Mouse (Mus musculus): Measurements from ENCODE around the gene Lcn4. TPM values are rescaled to one million over a fixed set of nuclear protein-coding genes. Genes with fewer than 3 reads are reported as not detected.
"Not testable (repeated sequence)": the region's sequence is repeated elsewhere in the genome, so short reads cannot be mapped to it uniquely, and the experiment has no call there.

Lcn4 gene
- not detected in 2 replicates for polyA plus RNA-seq (2015; fragmentation: Nextera tagmentation; extraction: Ambion mirVana)

DNA sequence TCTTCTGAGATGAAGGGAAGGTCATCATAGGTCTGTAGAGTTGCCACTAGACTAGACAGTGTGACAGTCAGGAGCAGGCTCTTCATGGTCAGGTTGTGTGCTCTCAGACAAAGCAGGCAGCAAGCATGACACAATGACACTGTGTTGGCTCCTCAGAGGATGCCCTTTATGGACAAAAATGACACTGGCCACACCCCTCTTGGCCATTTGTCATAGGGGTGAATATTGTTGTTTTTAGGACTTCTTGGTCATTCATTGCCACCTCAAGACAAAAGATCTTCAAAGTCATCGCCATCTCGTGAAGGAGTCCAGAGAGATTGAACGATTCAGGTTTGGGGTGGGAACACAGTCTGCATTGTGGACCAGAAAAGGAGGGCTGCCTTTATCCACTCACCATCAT lies at the start of gene Lcn4:
Gene Lcn4 (minus strand): TSS at position 101 of the 400 bp plus-strand sequence.
- Histone ChIP-seq H3K36me3 (ENCODE audit: control insufficient read depth, insufficient read depth, low read length) (no peaks in the 10 kb centered on the region), H3K4me1 (ENCODE audit: control insufficient read depth, insufficient read depth, low read length) (no peaks in the 10 kb centered on the region), H3K4me2 (ENCODE audit: low read length) (no peak within 1 kb of the TSS), H3K27ac (ENCODE audit: low read length) (no peak within 1 kb of the TSS), H3K9me3 (replicated peaks; ENCODE audit: control insufficient read depth, low read length, poor library complexity, severe bottlenecking) (no peaks in the 10 kb centered on the region), H3K27me3 (ENCODE audit: control insufficient read depth, insufficient read depth, low read depth, low read length) (no peaks in the 10 kb centered on the region), H3K4me3 (ENCODE audit: low read depth, low read length) (no peak within 1 kb of the TSS), H3K9ac (ENCODE audit: low read depth, low read length) (no peak within 1 kb of the TSS)
- ATAC-seq, result no peak
- 94% methylated on average over 3 of the region's 3 CpGs for WGBS

DNA sequence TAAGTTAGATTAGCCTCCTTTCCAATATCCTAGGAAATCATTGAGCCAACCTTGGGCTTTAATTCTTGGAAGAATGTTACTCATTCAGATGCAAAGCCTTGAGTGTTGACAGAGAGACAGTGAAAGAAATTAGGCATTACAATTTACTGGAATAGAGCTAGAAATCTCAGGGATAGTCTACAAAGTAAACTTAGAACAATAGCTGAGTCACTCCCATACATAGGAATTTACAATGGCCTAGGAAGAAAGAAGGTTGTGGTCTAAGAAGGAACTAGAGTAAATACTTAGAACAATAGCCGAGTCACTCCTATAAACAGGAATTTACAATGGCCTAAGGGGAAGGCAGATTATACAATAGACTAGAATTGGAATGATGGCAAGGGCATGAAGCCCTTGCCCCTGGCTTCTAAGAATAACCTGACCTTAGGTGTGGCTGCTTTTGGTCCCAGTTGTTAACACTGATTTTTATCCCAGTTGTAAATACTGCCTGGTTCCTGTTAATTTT lies 15.1 kb upstream of the Lcn4 start:
- no peaks in the 10 kb centered on the region for H3K27me3 ChIP-seq (ENCODE audit: control insufficient read depth, insufficient read depth, low read depth, low read length)
- no peak overlapping the region for H3K9ac ChIP-seq (ENCODE audit: low read depth, low read length)
- H3K27ac ChIP-seq (ENCODE audit: low read length), result no peak overlapping the region
- ATAC-seq, result no peak
- H3K4me1 ChIP-seq (ENCODE audit: control insufficient read depth, insufficient read depth, low read length), result no peaks in the 10 kb centered on the region
- no peak overlapping the region for H3K4me3 ChIP-seq (ENCODE audit: low read depth, low read length)
- H3K36me3 ChIP-seq (ENCODE audit: control insufficient read depth, insufficient read depth, low read length), result no peaks in the 10 kb centered on the region
- no peaks in the 10 kb centered on the region for H3K9me3 ChIP-seq (replicated peaks; ENCODE audit: control insufficient read depth, low read length, poor library complexity, severe bottlenecking)
- 93% methylated on average over 1 of the region's 1 CpGs for WGBS
- no peak overlapping the region for H3K4me2 ChIP-seq (ENCODE audit: low read length)

DNA sequence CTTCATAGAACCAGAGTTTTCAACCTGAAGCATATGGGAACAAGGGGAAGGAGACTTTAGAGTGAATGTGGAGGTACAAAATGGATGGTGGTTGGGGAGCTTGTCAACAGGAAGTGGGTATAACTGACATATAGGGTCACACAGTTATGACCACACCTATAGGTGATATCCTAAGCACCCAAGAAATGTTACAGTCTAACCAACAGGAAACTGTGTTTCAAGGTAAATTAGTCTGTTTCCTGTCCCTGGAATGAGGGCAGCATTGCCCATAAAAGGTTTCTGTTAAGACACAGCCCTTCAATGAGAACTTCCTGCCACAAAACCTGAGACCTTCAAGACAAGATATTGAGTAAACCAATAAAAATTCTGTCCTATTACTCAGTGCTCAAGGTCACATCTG lies 2.3 kb downstream of the Lcn4 start:
- H3K4me3 ChIP-seq (ENCODE audit: low read depth, low read length), result no peak overlapping the region

DNA sequence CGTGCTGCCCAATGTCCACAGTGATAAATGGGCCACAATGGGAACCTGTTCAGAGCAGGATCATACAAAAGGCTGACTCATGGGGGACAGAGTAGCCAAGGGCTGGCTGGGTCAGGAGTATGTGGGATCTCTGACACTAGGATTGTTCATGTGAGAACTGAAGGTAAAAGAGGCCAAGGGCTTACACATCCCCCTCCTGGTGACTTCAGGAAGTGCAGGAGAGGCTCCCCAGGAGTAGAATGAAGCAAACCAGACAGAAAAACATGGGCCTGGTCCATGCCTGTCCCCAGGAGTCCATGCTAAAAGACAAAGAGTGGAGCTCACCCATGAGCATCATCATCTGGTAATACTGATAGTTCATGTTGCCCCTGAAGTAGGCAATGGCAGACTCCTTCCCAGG lies 7.5 kb downstream of the Lcn4 start:
- H3K4me2 ChIP-seq (ENCODE audit: low read length); H3K27ac ChIP-seq (ENCODE audit: low read length); ATAC-seq; H3K36me3 ChIP-seq (ENCODE audit: control insufficient read depth, insufficient read depth, low read length); H3K4me1 ChIP-seq (ENCODE audit: control insufficient read depth, insufficient read depth, low read length); H3K9ac ChIP-seq (ENCODE audit: low read depth, low read length); H3K4me3 ChIP-seq (ENCODE audit: low read depth, low read length); H3K9me3 ChIP-seq (replicated peaks; ENCODE audit: control insufficient read depth, low read length, poor library complexity, severe bottlenecking); H3K27me3 ChIP-seq (ENCODE audit: control insufficient read depth, insufficient read depth, low read depth, low read length): not testable (repeated sequence)
- WGBS, result 75% methylated on average over 1 of the region's 1 CpGs

More for the DNA sequence above, 2.3 kb downstream of the Lcn4 start:
- H3K9ac ChIP-seq (ENCODE audit: low read depth, low read length), result no peak overlapping the region
- H3K9me3 ChIP-seq (replicated peaks; ENCODE audit: control insufficient read depth, low read length, poor library complexity, severe bottlenecking), result no peaks in the 10 kb centered on the region
- no peaks in the 10 kb centered on the region for H3K36me3 ChIP-seq (ENCODE audit: control insufficient read depth, insufficient read depth, low read length)
- H3K4me2 ChIP-seq (ENCODE audit: low read length), result no peak overlapping the region
- no peak overlapping the region for H3K27ac ChIP-seq (ENCODE audit: low read length)
- ATAC-seq, result no peak
- H3K27me3 ChIP-seq (ENCODE audit: control insufficient read depth, insufficient read depth, low read depth, low read length), result no peaks in the 10 kb centered on the region
- no peaks in the 10 kb centered on the region for H3K4me1 ChIP-seq (ENCODE audit: control insufficient read depth, insufficient read depth, low read length)

DNA sequence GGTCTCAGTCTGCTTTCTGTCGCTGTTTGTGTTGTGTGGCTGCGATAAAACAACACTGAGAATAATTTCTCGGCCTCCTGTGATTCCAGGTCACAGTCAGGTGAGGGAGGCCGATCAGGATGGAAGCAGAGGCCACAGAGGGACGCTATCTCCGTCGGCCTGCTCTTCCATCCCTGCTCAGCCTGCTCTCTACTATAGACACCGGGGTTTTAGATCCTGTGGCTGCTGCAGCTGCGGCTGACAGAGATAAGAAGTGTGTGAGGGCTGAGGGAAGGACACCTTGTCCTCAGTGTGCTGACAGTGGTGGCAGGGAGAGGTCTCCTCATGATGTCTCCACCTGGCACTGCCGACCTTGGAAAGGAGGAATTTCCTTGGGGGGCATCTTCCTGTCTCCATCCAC lies 8.0 kb downstream of the Lcn4 start:
- no peak for ATAC-seq
- H3K4me2 ChIP-seq (ENCODE audit: low read length), result no peak overlapping the region
- peaks cover 6% of the 10 kb centered on the region; the same call in 1 of the 2 replicates for H3K4me1 ChIP-seq (ENCODE audit: control insufficient read depth, insufficient read depth, low read length)
- H3K9ac ChIP-seq (ENCODE audit: low read depth, low read length), result no peak overlapping the region
- H3K9me3 ChIP-seq (replicated peaks; ENCODE audit: control insufficient read depth, low read length, poor library complexity, severe bottlenecking), result no peaks in the 10 kb centered on the region
- H3K27ac ChIP-seq (ENCODE audit: low read length), result no peak overlapping the region
- no peaks in the 10 kb centered on the region for H3K27me3 ChIP-seq (ENCODE audit: control insufficient read depth, insufficient read depth, low read depth, low read length)
- 86% methylated on average over 10 of the region's 10 CpGs for WGBS
- H3K36me3 ChIP-seq (ENCODE audit: control insufficient read depth, insufficient read depth, low read length), result no peaks in the 10 kb centered on the region
- no peak overlapping the region for H3K4me3 ChIP-seq (ENCODE audit: low read depth, low read length)

DNA sequence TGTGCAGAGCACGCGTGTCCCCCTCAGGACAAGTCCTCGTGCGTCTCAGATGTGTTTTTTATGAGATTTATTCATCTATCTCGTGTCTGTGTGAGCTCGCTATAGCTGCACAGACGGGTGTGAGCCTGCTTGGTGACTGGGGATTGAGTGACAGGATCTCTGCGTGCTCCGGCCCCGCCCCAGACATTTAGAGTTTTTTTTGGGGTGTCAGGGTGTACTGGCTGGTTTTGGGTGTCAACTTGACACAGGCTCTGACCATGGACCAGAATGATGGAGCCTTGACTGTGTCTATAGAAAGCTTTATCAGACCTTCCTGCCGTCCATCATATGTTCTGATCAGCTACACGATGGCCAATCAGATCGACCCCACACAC lies 8.6 kb downstream of the Lcn4 start:
- Histone ChIP-seq H3K4me2 (ENCODE audit: low read length) (no peak overlapping the region), H3K4me3 (ENCODE audit: low read depth, low read length) (no peak overlapping the region), H3K4me1 (ENCODE audit: control insufficient read depth, insufficient read depth, low read length) (peaks cover 6% of the 10 kb centered on the region; the same call in 1 of the 2 replicates), H3K36me3 (ENCODE audit: control insufficient read depth, insufficient read depth, low read length) (no peaks in the 10 kb centered on the region), H3K27me3 (ENCODE audit: control insufficient read depth, insufficient read depth, low read depth, low read length) (no peaks in the 10 kb centered on the region), H3K9me3 (replicated peaks; ENCODE audit: control insufficient read depth, low read length, poor library complexity, severe bottlenecking) (no peaks in the 10 kb centered on the region), H3K9ac (ENCODE audit: low read depth, low read length) (no peak overlapping the region), H3K27ac (ENCODE audit: low read length) (no peak overlapping the region)
- 79% methylated on average over 13 of the region's 13 CpGs for WGBS
- ATAC-seq, result no peak

DNA sequence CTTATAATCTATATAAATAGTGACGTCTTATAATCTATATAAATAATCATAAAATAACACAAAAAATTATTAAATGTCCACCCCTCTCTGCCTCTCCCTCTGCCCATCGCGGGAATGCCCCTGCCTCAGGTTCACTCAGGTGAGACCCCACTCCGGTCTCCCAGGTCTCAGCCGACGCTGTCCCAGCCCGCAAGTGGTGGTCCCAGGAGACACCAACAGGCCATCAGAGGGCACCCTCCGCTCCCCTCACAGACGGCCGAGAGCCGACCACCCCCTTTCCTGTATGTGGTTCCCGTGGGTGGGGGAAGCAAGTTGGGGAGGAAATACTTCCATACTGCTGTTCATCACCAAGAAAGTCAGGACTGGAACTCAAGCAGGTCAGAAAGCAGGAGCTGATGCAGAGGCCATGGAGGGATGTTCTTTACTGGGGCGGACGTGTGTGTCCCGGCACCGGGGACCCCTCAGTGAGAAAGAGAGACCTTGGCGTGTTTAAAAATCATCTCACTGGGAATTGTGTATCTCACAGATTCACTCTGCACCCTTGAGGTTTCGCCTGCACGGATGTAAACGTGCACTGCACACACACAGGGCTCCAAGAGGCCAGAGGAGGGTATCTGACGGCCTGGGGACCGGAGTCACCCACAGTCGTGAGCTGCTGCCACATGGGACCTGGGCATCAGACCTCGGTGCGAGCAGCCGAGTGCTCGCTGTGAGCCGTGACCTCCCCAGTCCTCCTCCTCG lies 9.1 kb downstream of the Lcn4 start:
- peak overlapping the region; percentile 66 for H3K9ac ChIP-seq (ENCODE audit: low read depth, low read length)
- 42% methylated on average over 29 of the region's 29 CpGs for whole genome bisulfite sequencing
- peak overlapping the region; percentile 47 for H3K4me3 ChIP-seq (ENCODE audit: low read depth, low read length)
- ATAC-seq, result peak; percentile 70; the same call in 1 of the 2 replicates
- no peak overlapping the region for H3K27ac ChIP-seq (ENCODE audit: low read length)
- H3K36me3 ChIP-seq (ENCODE audit: control insufficient read depth, insufficient read depth, low read length), result no peaks in the 10 kb centered on the region
- peak overlapping the region; percentile 75 for H3K4me2 ChIP-seq (ENCODE audit: low read length)
- peaks cover 6% of the 10 kb centered on the region; the same call in 1 of the 2 replicates for H3K4me1 ChIP-seq (ENCODE audit: control insufficient read depth, insufficient read depth, low read length)
- no peaks in the 10 kb centered on the region for H3K27me3 ChIP-seq (ENCODE audit: control insufficient read depth, insufficient read depth, low read depth, low read length)
- no peaks in the 10 kb centered on the region for H3K9me3 ChIP-seq (replicated peaks; ENCODE audit: control insufficient read depth, low read length, poor library complexity, severe bottlenecking)

DNA sequence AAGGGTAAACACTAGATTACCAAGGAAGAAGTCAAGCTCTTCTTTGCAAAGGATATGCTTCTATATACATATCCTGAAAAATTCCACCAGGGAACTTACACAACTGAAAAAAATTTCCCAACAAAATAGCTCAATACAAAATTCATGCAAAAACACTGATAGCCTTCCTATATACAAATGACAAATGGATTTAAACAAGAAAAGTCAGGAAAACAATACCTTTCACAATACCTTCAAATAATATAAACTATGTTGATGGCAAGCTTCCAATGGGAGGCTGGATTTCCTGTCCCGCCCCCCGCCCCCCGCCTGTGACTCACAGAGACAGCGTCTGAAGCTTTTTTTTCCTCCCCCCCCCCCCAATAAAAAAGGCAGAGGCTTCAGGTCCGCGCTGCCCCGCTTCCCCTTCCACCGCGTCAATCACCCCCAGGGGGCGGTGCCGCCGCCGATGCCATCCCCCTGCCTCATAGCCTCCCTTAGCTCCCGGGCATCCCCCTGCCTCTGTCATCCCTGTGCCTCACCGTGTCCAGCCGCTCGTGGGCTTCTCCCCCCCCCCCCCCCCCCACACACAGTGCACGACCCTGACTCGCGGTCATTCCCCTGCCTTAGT lies 9.8 kb downstream of the Lcn4 start:
- 5% methylated on average over 12 of the region's 20 CpGs for WGBS
- peak; percentile 60; the same call in 1 of the 2 replicates for ATAC-seq
- H3K27ac ChIP-seq (ENCODE audit: low read length), result no peak overlapping the region
- H3K9ac ChIP-seq (ENCODE audit: low read depth, low read length), result peak overlapping the region; percentile 66
- H3K4me1 ChIP-seq (ENCODE audit: control insufficient read depth, insufficient read depth, low read length), result peaks cover 6% of the 10 kb centered on the region; the same call in 1 of the 2 replicates
- no peaks in the 10 kb centered on the region for H3K27me3 ChIP-seq (ENCODE audit: control insufficient read depth, insufficient read depth, low read depth, low read length)
- H3K4me2 ChIP-seq (ENCODE audit: low read length), result peak overlapping the region; percentile 75
- no peaks in the 10 kb centered on the region for H3K36me3 ChIP-seq (ENCODE audit: control insufficient read depth, insufficient read depth, low read length)
- H3K9me3 ChIP-seq (replicated peaks; ENCODE audit: control insufficient read depth, low read length, poor library complexity, severe bottlenecking), result no peaks in the 10 kb centered on the region
- peak overlapping the region; percentile 47 for H3K4me3 ChIP-seq (ENCODE audit: low read depth, low read length)

DNA sequence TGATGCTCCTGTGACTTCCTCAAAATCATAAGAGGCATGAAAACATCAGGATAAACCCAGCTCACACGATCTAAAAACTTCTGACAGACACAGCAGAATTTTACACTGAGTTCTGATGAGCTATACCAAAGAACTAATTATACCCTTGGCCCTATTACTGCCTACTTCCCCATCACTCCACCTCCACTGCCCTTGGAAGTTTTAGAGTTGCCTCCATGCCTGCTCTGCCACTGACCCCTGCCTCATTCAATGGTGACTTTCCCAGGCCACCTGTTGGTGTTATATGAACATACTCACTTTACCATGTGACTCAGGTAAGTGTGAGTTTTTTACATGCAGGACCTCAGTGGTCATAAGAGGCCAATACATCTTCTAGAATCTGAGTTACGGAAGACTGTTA lies 13.7 kb downstream of the Lcn4 start:
- 88% methylated on average over 2 of the region's 2 CpGs for WGBS
- ATAC-seq, result no peak
- Histone ChIP-seq H3K27me3 (ENCODE audit: control insufficient read depth, insufficient read depth, low read depth, low read length) (no peaks in the 10 kb centered on the region), H3K36me3 (ENCODE audit: control insufficient read depth, insufficient read depth, low read length) (no peaks in the 10 kb centered on the region), H3K4me3 (ENCODE audit: low read depth, low read length) (no peak overlapping the region), H3K4me1 (ENCODE audit: control insufficient read depth, insufficient read depth, low read length) (peaks cover 6% of the 10 kb centered on the region; the same call in 1 of the 2 replicates), H3K9ac (ENCODE audit: low read depth, low read length) (no peak overlapping the region), H3K9me3 (replicated peaks; ENCODE audit: control insufficient read depth, low read length, poor library complexity, severe bottlenecking) (no peaks in the 10 kb centered on the region), H3K4me2 (ENCODE audit: low read length) (no peak overlapping the region), H3K27ac (ENCODE audit: low read length) (no peak overlapping the region)
